14 mouse cellular contexts compared by ENCODE assay signal in genomic region chr10:127917183-127917582, GRCm38 (mm10). TPM values are rescaled to one million over a fixed set of nuclear protein-coding genes. Genes with fewer than 3 reads are reported as not detected.
"Had no signal": no experiment of that assay in that cellular context is flagged by ENCODE, and none has a peak within 500 bp of the region (broad histone marks: within the 10 kb centered on the region; RNA-seq: fewer than 3 reads in every experiment).

No protein-coding gene starts in this region.

RNA-seq across cellular contexts. Expression of gene Sdr9c7, which starts 18.9 kb away (rescaled TPM):
- total RNA-seq: megakaryocyte, adult 5-6 weeks; megakaryocyte-erythroid progenitor cell, adult 5-6 weeks had no signal
- polyA plus RNA-seq: lung, embryonic 14.5 days; lung, embryonic 16.5 days; midbrain, embryonic 10.5 days; midbrain, embryonic 13.5 days; midbrain, embryonic 15.5 days; myocyte; neural tube, embryonic 11.5 days; neural tube, embryonic 13.5 days; neural tube, embryonic 15.5 days; small intestine, adult 2 months; stomach, embryonic 14.5 days had no signal

RNA-seq across cellular contexts. Expression of gene Rdh7, which starts 28.6 kb away (rescaled TPM):
- total RNA-seq: megakaryocyte, adult 5-6 weeks; megakaryocyte-erythroid progenitor cell, adult 5-6 weeks had no signal
- polyA plus RNA-seq: lung, embryonic 14.5 days; lung, embryonic 16.5 days; midbrain, embryonic 10.5 days; midbrain, embryonic 13.5 days; midbrain, embryonic 15.5 days; myocyte; neural tube, embryonic 11.5 days; neural tube, embryonic 13.5 days; neural tube, embryonic 15.5 days; stomach, embryonic 14.5 days; thymus, postnatal 0 days had no signal

RNA-seq across cellular contexts. Expression of gene Rdh16f2, which starts 50.9 kb away (rescaled TPM):
- total RNA-seq: megakaryocyte, adult 5-6 weeks; megakaryocyte-erythroid progenitor cell, adult 5-6 weeks had no signal
- polyA plus RNA-seq: lung, embryonic 14.5 days; lung, embryonic 16.5 days; midbrain, embryonic 10.5 days; midbrain, embryonic 13.5 days; midbrain, embryonic 15.5 days; neural tube, embryonic 11.5 days; neural tube, embryonic 13.5 days; neural tube, embryonic 15.5 days; stomach, embryonic 14.5 days had no signal
